Mouse (Mus musculus) monocyte, adult 5-6 weeks (primary cell): ENCODE data around the gene Ugt1a9. TPM values are rescaled to one million over a fixed set of nuclear protein-coding genes. Genes with fewer than 3 reads are reported as not detected.
"Not testable (repeated sequence)": the region's sequence is repeated elsewhere in the genome, so short reads cannot be mapped to it uniquely, and the experiment has no call there.

Source experiments
- ATAC-seq: fragments of 153-309, 156-312 bp; replicated peaks from 2 replicates; pipeline ENCODE4 v1.8.0; 2017; ENCODE audit warnings: mild to moderate bottlenecking; ENCODE audit not compliant: low TSS enrichment, insufficient number of reproducible peaks, severe bottlenecking, poor library complexity, low FRiP score
- total RNA-seq: library from RNA; stranded (forward); fragments of 200-1000, 200-491, 200-594 nt; gene quantifications from 3 replicates; pipeline ENCODE4 v1.2.3, GENCODE M21; 2017

Gene Ugt1a9
- total RNA-seq, 1 experiment from 2014 or later, result not detected

GRCm38 (mm10) chr1:88143966-88144675, 73.5 kb downstream of the Ugt1a9 start:
- ATAC-seq, result peak; percentile 80

- ATAC-seq, result not testable (repeated sequence)
Measured at GRCm38 (mm10) chr1:88145278-88145677, 74.7 kb downstream of the Ugt1a9 start.

DNA sequence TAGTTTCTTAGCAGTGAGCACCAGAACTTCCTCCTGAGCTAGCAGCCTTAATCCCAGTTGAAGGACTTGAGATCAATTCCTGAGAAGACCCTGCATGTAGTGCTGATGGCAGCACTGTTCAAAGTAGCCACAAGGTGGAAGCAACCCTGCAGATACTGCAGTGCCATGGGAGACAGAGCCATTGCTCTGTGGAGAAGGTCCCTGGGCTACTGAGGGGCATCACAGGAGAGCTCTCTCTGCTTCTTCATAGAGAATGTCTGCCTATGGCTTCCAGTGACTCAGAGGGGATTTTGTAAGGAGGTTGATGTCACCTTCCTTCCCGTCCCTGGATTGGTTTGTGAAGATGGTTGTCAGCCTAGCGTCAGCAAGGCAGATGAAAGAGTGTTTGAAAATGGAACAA, 79.5 kb downstream of the Ugt1a9 start:
- ATAC-seq, result peak; percentile 57; the same call in 1 of the 2 replicates

- peak; percentile 43; the same call in 1 of the 2 replicates for ATAC-seq
Measured at GRCm38 (mm10) chr1:88158430-88158829, 87.8 kb downstream of the Ugt1a9 start.

GRCm38 (mm10) chr1:88165711-88166110, 95.1 kb downstream of the Ugt1a9 start, which contains the start of gene Ugt1a5:
Gene Ugt1a5 (plus strand): TSS chr1:88166012.
- ATAC-seq, result no peak

- not testable (repeated sequence) for ATAC-seq
Measured at GRCm38 (mm10) chr1:88172190-88172589, 101.6 kb downstream of the Ugt1a9 start.

DNA sequence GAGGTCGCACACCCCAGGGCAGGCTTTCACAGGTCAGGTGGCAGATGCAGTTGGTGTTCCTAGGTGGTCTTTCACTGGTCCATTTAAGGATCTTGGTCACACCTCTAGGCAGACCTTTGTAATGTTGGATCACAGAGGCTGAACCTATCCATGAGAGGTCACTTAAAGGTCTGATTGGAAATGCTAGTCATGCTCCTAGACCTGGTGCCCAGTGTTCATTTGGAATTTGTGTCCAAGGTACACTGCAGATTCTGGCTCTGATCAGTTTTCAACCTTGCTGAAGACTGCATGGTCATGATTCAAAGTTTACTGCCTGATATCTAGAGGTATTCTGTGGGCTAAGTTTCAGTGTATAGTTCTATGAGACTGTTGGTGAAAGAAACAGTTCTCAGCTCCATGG, 109.1 kb downstream of the Ugt1a9 start:
- ATAC-seq, result no peak

DNA sequence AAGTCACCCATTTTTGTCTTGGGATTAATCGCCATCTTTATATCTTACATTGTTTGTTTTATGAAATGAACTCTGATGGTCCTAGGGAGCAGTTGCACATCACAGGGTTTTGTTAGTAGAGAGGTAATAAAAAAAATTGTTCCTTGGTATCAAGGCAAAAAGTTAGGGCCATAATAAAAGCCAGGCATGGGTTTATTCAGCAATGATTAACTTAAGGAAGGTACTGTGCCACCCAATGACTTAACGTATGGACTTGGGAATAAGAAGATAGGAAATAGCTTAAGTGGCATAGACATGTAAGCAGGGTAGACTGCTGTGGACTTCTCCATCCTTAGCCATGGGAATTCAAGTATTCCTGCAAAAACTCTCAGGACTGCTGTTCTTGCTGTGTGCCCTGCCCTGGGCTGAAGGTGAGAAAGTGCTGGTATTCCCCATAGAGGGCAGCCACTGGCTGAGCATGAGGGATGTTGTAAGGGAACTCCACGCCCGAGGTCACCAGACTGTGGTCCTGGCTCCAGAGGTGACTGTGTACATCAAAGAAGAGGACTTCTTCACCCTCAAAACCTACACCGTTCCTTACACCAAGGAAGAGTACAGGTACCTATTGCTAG, 115.8 kb downstream of the Ugt1a9 start:
- no peak for ATAC-seq

DNA sequence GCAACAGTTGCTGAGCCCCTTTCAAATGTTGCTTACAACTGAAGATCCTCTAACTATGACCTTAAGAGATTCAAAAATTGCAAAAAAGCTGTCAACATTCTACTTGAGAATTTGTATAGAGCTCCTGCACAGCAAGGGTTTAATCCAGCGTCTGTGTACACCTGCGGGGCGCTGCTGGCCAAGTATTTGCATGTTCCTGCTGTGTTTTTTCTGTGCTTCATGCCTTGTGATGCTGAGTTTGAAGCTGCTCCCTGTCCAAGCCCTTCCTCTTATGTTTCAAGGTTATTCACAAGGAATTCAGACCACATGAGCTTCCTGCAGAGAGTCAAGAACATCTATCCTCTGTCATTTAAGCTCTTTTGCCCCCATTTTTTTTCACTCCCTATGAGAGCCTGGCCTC, 121.5 kb downstream of the Ugt1a9 start:
- no peak for ATAC-seq

DNA sequence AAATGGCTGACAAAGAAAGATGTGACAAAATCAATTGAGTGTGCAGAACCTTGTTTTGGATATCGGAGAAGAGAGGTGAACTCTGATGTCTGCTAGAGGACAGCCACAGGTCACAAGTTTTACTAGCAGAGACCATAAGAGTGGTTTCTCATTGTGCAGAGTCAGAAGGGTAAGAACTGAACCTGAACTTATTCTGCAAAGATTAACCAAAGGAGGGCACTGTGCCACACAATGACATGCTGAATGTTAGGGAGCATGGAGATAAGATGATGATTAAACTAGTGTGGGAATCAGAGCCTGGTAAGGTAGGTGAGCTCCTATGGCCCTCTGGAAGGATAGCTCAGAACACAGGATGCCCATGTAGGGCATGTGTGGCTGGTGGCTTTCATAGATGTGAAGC, 125.1 kb downstream of the Ugt1a9 start:
- ATAC-seq, result no peak

DNA sequence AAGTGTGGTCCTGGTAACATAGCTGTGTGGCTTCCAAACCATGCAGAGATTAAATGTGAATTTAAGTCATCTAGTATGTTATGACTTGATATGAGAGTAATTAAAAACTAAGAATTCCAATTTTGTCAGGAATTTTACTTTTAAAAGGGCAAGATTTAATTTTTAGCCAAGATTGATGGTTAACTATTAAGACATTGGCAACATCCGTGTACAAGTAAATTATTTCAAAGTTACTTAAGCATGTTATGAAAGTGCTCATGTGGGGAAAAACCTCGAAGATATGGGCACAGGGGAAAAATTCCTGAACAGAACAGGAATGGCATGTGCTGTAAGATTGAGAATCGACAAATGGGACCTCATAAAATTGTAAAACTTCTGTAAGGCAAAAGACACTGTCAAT, 126.8 kb downstream of the Ugt1a9 start:
- no peak for ATAC-seq

DNA sequence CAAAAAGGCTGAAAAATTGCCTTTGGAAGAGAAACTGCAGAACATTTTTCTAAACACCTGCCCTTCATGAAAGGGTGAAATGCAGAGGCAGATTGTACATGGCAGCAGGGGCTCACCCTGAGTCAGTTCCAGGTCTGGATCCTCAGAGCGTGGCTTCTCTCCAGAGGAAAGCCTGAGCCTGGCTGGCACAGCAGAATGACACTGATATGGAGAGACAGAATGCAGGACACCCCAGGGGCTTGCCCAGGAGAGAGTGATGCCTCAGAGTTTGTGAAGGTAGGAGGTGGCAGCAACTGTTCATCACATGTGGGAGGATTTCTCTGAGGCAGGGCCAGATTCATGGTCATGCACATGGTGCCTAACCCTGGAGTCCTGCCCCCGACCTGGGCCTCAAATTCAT, 129.4 kb downstream of the Ugt1a9 start:
- no peak for ATAC-seq

GRCm38 (mm10) chr1:88200456-88200855, 129.9 kb downstream of the Ugt1a9 start, which contains the start of gene Ugt1a2:
Gene Ugt1a2 (plus strand): TSS chr1:88200601.
- ATAC-seq, result no peak

DNA sequence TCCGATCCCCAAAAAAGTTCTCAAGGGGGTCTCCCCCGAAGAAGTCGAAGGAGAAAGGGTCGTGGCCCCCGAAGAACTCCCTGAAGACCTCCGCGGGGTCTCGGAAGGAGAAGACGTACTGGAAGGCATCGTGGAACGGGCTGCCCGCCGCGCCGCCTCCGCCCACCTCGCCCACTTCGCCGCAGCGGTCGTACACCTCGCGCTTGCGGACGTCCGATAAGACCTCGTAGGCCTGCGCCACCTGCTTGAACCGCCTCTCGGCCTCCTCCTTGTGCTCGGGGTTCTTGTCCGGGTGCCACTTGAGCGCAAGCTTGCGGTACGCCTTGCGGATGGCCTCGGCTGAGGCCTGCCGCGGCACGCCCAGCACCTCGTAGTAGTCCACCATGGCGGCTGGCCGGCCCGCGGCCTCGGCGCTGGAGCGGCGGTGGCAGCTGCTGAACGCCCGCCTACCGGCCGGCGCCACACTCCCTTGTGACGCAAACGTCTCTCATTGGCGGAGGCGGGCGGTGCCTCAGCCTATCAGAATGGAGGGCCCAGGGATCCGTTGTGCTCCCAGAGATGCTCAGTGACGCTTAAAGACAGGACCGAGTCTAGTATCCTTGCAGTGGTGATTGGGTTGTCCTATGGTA, 134.8 kb downstream of the Ugt1a9 start, which contains the start of gene Dnajb3:
Dnajb3 (minus strand) TSS at position 489 of the 629 bp plus-strand sequence.
- 0 out of 2 replicates have a peak, but pooled peaks have one; percentile 17 for ATAC-seq

- ATAC-seq, result no peak
Measured at GRCm38 (mm10) chr1:88206843-88207479, 136.4 kb downstream of the Ugt1a9 start.

DNA sequence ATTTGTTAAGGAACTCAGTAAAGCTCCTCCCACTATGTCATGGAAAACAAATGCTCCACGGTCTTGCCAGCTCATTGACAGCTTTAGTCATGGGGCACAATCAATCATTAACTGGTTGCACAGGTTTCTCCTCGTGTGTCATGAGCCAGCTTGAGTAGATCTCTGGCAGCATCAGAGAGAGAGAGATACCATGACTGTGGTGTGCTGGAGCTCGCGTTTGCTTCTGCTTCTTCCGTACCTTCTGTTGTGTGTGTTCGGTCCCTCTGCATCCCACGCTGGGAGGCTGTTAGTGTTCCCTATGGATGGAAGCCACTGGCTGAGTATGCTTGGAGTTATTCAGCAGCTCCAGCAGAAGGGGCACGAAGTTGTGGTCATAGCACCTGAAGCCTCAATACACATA, 141.2 kb downstream of the Ugt1a9 start, which contains the start of gene Ugt1a1:
Ugt1a1 (plus strand) TSS at position 148 of the 400 bp plus-strand sequence.
- ATAC-seq, result peak; percentile 7; the same call in 1 of the 2 replicates

GRCm38 (mm10) chr1:88212341-88213045, 141.9 kb downstream of the Ugt1a9 start:
- ATAC-seq, result 0 out of 2 replicates have a peak, but pooled peaks have one; percentile 13

- ATAC-seq, result no peak
Measured at GRCm38 (mm10) chr1:88213061-88213460, 142.5 kb downstream of the Ugt1a9 start.
